Mouse (Mus musculus) frontal cortex, postnatal 36 days (tissue): Measurements from ENCODE around the gene Zcchc10.
"Not testable (repeated sequence)": the region's sequence is repeated elsewhere in the genome, so short reads cannot be mapped to it uniquely, and the experiment has no call there.

Experiments
- DNase-seq, 2 experiments: peaks; one replicate each; pipeline ENCODE4 v3.0.0; 2022; ENCODE audit warnings: low spot score in 2 of 2

Zcchc10 gene

GRCm38 (mm10) chr11:53324512-53324968, at the start of gene Zcchc10:
Zcchc10 (plus strand) TSS chr11:53324679.
- peak; percentile 86 to 89 for DNase-seq

- no peak for DNase-seq
Measured at GRCm38 (mm10) chr11:53275358-53275757, 49.1 kb upstream of the Zcchc10 start.

- no peak for DNase-seq
Measured at GRCm38 (mm10) chr11:53278411-53278810, 46.1 kb upstream of the Zcchc10 start.

- DNase-seq: no peak
Measured at GRCm38 (mm10) chr11:53285885-53286284, 38.6 kb upstream of the Zcchc10 start.

- DNase-seq: not testable (repeated sequence)
Measured at GRCm38 (mm10) chr11:53290187-53290586, 34.3 kb upstream of the Zcchc10 start.

GRCm38 (mm10) chr11:53290871-53291270, 33.6 kb upstream of the Zcchc10 start:
- DNase-seq: no peak

GRCm38 (mm10) chr11:53294441-53294840, 30.0 kb upstream of the Zcchc10 start:
- DNase-seq: no peak

- DNase-seq: no peak
Measured at GRCm38 (mm10) chr11:53296880-53297279, 27.6 kb upstream of the Zcchc10 start.

GRCm38 (mm10) chr11:53297947-53298860, 26.3 kb upstream of the Zcchc10 start:
- no peak for DNase-seq

GRCm38 (mm10) chr11:53299551-53300329, 24.7 kb upstream of the Zcchc10 start:
- DNase-seq: peak; percentile 39 to 47

GRCm38 (mm10) chr11:53300330-53301166, 23.9 kb upstream of the Zcchc10 start, which contains the start of gene Hspa4:
Hspa4 (minus strand) TSS chr11:53300457.
- DNase-seq: peak; percentile 98 to 99

GRCm38 (mm10) chr11:53301167-53301515, 23.3 kb upstream of the Zcchc10 start:
- peak in 1 of 2 experiments; percentile 16 for DNase-seq

- no peak for DNase-seq
Measured at GRCm38 (mm10) chr11:53304044-53304840, 20.2 kb upstream of the Zcchc10 start.

GRCm38 (mm10) chr11:53306965-53307364, 17.5 kb upstream of the Zcchc10 start:
- DNase-seq: no peak

- no peak for DNase-seq
Measured at GRCm38 (mm10) chr11:53307558-53308065, 16.9 kb upstream of the Zcchc10 start.

- DNase-seq: no peak
Measured at GRCm38 (mm10) chr11:53308251-53308864, 16.1 kb upstream of the Zcchc10 start.

GRCm38 (mm10) chr11:53308884-53309310, 15.6 kb upstream of the Zcchc10 start:
- DNase-seq: no peak

GRCm38 (mm10) chr11:53311385-53311784, 13.1 kb upstream of the Zcchc10 start:
- no peak for DNase-seq

GRCm38 (mm10) chr11:53312823-53313222, 11.7 kb upstream of the Zcchc10 start:
- DNase-seq: not testable (repeated sequence)

GRCm38 (mm10) chr11:53314770-53315173, 9.7 kb upstream of the Zcchc10 start:
- no peak for DNase-seq
